Mouse (Mus musculus): ENCODE measurements around the gene Slc12a7. TPM values are rescaled to one million over a fixed set of nuclear protein-coding genes. Genes with fewer than 3 reads are reported as not detected.

Slc12a7 gene
- total RNA-seq, 2 experiments from 2014 or later: 2.9 to 5.1 TPM

DNA sequence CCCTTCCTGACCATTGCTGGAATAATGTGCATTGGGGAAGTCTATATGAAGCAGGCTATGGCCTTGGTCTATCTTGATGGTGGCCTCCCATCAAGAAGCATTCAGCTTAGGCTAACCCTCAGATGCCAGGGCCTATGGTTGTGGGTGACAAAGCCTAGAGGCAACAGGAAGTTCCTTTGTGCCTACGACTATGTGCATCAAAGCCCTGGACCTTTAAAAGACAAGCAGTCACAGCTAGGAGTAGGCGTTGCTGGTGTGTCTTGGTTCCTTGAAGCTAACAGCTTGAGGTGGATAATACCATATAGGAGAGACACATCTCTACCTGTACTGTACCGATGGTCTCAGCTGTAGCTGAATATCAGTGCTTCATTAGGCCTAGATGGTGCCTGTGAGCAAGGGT is 27.2 kb downstream of the Slc12a7 start:
- DNase-seq (ENCODE audit: low spot score in 2 of 2): no peak

DNA sequence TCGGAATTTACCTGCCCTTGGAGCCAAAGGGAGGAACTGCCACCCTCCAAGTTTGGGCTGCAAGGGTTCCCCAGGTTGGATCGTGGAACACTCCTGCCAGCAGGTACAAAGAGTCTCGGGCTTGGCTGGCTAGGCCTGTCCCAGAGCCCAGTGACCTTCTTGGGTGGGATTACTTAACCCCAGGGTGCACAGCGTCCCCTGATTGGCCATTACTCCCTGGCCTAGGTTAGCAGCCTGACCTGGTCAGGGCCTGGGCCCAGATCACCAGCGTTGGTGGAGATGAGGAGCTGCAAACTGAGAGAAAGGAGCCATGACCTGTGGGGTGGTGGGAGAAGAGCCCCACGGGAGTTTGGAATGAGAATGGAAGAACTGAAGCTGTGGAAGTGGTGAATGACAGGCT is 30.0 kb downstream of the Slc12a7 start:
- no peak for DNase-seq (ENCODE audit: low spot score in 2 of 2)

DNA sequence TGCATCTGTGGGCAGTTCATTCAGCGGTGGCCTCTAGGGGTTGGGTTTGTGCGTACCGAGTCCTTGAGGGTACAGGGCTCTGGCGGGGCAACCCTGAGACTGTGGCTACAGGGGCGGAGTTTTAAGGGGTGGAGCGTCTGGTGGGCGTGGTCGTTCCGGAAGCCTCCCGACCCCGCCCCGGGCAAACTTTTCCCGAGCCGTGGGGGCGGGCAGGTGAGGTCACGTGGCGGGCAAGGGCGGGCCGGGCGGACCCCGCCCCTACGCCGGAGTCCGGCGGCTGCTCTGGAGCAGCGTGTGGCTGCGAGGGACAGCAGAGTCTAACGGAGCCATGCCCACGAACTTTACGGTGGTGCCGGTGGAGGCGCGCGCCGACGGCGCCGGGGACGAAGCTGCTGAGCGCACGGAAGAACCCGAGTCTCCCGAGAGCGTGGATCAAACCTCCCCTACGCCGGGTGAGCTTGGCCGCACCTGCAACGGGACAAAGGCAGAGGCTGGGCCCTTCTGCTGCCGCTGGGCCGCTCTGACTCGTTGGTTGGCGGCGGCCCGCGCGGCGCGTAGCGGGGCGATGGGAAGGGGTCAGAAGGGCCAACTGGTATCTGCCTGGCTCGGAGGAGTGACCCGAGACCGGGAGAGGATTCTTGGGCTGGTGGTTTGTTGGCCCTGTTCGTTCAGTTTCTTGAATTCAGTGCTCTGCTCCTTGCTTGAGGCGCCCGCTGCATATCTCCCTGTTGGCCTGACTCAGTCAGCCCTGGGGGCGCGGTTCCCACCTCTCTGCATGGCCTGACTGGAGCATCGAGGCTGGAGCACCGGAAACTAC is 30.8 kb downstream of the Slc12a7 start:
- DNase-seq (ENCODE audit: low spot score in 2 of 2): no peak

DNA sequence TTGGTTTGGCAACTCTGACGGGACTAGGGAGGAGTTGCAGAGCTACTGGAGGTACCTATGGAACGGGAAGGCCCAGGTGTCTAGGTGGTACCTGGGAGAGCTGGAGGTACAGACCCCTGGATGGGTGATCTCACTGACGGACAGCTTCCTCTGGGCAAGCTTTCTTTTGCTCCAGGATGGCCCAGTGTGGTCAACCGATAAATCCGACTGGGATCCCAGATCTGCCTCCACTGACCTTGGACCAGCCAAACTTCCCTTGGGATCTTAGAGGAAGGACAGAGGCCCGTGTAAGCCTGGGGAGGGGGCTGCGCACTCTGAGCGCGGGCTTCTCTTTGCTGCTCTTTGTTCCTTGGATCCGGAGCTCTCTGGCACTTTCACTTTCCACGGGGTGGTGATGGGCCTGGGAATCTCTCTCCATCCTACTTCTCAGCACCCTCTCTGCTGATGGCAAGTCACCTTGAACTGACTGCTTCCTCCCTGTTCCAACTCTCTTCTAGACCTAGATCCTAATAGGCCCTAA is 31.4 kb downstream of the Slc12a7 start:
- no peak for DNase-seq (ENCODE audit: low spot score in 2 of 2)

DNA sequence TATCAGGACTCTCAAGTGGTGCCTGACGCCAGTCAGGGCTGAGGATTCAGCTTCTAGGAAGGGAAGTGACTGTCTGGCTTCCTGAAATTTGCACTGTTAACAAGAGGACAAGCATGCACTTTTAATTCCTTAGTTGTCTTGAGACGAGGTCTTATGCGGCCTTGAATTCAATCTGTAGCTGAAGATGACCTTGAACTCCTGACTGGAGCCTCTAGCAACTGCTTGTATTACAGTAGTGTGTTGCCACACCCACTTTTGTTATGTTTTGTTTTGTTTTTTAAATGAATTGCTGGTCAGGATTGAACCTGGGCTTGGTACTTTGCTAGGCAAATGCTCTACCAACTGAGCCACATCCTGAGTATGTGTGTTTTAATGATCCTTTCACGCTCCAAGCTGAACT is 32.5 kb downstream of the Slc12a7 start:
- no peak for DNase-seq (ENCODE audit: low spot score in 2 of 2)

DNA sequence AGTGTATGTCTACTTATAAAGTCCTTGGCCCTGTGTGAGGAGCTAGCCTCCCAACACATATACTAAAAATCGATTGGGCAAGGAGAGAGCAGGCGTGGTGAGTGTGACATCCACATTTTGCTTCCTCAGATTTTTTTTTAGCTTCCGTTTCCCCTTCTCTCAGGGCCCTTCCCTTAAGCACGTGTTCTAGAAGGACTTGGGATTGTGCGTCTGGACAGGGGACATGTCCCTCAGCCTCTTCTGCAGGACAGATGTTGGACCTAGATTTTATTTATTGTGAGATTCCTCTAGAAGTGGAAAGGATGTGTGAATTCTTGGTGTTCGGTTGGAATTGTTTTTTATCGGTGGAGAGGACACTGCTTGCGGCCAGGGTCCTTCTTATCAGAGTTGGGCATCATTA is 34.3 kb downstream of the Slc12a7 start:
- DNase-seq (ENCODE audit: low spot score in 2 of 2): no peak

DNA sequence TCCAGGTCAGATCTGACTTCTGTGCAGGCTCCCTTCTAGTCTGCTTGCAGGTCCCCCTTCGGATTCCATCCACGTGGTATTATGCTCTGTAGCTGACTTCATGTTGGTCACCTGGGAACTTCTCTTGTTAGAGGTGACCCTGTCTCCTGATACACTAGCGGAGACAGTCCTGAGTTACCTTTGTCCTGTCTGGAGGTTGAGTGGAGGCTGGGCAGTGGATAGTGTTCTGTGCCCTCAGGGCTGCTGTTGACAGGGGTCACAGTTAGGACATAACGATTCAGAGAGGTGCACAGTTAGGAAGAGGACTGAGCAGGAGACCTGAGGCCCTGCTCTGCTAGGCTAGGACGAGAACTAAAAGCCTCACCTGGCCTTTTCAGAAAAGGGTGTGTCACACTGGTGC is 34.9 kb downstream of the Slc12a7 start:
- DNase-seq (ENCODE audit: low spot score in 2 of 2): no peak

DNA sequence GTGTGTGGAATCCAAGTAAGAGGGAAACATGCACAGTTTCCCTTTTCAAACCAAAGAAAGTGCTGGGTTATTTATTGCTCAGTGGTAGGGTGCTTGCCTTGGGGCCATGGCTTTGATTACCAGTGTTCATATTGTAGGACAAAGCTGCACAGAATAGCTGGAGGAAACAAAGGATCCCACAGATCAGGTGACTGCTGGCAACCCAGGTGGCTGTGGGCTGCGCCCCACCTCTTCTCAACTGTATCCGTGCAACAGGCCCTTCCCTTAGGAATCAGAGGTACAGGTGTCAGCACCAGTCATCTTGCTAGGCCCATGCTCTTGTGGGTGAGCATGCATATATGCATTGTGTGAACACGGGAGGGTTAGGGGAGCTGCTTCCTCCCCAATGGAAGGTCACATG is 35.4 kb downstream of the Slc12a7 start:
- DNase-seq (ENCODE audit: low spot score in 2 of 2): no peak

DNA sequence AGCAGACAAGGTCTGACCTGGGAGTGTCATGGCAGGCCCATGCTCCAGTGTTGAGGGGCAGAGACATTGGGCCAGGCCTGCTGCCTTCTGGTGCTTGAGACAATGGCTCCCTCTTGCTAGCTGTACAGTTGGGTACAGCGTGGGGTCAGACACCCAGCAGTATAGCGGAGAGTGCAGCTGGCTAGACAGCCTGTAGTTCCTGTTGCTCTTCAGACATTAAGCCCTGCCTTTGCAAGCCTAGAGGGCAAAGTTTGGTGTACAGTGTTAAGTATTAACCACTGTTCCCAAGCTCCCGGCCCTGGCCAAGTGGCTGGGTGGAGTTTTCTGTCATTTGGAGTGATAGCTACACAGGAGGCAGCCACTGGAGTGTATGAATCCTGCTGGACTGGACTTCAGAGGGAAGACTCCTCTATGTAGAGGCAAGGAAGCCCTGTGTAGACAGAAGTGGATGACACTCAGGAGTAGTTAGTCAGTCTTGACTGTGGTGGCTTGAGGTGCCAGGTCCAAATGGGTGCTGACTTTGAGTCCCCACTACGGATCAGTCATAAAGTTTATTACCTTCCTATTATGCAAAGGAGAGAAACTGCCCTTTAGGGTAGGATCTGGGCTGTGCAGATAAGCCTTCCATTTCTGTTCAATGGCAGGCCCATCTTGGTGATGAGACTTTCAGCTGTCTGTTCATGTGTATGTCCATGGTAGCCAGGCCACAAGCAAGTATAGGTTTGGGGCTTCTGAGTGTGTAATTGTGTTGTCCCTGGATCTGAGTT is 37.2 kb downstream of the Slc12a7 start:
- DNase-seq (ENCODE audit: low spot score in 2 of 2): no peak

DNA sequence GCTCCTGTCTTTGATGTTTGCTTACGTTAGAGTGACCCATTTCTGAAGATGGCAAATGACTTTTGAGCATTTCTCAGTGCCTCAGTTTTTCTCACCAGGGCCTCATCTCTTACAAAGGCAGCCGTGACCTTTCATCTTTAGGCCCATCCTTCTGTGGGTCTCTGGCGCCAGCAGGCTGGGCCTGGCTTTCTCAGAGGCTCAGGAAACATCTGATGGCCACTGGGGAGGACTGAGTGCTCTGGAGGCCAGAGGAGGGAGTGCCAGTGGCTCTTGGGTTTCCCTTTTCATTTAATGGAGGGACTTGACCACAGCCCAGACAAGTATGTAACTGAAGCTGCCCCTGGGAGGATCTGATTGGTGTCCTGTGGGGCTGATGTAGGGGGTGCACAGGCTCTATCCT is 38.2 kb downstream of the Slc12a7 start:
- no peak for DNase-seq (ENCODE audit: low spot score in 2 of 2)

DNA sequence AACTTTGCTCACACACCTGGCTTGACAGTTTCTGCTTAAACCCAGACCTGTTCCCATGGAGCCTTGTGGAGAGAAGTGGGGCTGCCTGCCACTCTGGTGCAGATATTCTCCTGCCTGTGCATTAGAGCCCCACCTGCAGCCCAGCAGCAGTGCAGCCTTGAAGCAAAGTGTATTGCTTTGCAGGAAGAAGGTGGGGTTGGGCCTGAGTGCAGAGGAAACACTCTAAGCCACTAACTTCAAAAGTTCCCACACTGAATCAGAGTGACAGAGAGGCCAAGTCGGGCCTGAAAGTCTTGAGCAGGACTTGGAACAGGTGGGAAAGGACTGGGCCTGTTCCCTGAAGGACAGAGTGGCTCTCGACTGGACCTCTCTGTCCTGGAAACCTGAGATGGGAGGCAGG is 39.8 kb downstream of the Slc12a7 start:
- DNase-seq (ENCODE audit: low spot score in 2 of 2): no peak

DNA sequence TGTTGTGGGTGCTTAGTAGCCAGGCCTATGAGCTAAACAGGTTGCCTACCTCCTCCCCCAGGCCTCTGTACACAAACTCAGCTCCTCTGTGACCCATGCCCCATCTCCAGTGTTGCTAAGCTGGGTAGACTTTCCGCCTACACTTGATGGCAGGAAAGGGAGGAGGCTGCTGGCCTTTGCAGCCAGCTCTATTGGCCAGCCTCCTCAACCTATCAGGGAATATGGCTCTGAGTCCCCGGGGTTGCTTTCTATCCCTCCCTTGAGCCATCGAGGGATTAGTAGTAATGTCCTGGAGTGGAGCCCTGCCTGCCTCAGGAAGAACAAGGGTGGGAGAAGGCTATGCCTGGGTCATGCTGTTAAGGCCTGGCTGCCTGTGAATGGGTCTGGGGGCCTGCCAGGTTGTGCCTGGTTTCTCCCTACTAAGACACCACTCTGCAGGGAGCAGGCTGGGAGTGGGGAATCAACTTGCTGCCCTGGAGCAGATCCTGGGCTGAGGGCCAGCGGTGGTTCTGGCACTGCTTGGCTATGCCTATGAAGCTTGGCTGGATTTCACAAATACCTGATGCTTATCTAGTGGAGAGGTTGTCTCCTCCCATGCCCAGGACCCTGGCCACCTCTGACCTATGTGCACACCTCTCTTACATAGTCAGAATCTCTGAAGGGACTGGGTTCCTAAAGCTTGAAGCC is 40.8 kb downstream of the Slc12a7 start:
- no peak for DNase-seq (ENCODE audit: low spot score in 2 of 2)

DNA sequence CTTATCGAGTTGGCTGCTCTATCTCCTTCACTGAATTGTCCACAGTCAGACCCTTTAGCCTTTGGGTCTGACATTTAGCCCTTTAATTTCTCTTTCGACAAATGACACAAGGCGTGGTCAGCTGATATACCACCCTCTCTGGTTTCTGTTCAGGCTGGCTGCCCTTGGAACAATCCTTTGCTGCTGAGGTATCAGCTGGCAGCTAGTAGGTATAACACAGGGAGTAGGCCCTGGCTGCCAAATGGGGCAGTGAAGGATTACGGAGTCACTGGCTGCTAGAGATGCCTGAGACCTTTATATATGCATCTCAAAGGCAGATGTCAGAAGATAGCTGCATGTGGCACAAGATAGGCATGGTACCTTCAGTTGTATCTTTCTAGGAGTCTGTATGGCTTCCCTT is 42.9 kb downstream of the Slc12a7 start:
- DNase-seq (ENCODE audit: low spot score in 2 of 2): no peak

DNA sequence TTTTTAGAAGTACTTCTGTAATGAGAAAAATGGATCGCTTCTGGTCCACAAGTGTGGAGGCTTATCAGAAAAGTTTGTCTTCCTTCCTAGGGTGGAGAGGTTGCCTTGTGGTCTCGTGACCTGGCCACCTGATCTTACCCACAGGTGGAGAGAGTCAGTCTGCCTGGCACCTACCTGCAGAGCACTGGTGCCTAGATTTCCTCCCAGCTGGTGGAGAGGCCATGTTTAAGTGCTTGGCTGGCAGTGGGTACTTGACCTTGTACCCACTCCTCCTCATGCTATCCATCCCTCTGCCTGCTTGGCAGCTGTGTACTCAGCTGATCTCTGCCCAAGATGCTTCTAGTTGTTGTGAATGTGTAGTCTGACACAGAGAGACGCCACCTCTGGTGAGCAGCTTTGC is 44.7 kb downstream of the Slc12a7 start:
- DNase-seq (ENCODE audit: low spot score in 2 of 2): no peak

DNA sequence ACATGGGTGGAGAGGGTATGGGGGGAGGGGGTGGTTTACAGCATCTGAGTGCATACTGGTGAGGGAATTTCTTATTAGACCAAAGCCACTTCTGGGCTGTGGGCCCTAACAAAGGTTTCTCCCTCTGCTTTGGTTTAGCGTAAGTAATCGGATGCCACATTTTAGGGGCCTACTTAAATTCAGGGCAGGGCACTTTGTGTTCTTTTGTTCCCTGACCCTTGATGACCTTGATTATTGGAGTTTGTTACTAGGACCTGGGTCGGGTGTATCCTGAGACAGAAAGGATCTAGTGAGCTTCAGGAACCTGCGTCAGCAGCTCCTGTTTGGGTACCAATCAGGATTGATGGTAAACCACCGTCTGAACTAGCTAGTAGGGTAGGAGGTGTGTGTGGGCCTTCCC is 49.6 kb downstream of the Slc12a7 start:
- no peak for DNase-seq (ENCODE audit: low spot score in 2 of 2)

DNA sequence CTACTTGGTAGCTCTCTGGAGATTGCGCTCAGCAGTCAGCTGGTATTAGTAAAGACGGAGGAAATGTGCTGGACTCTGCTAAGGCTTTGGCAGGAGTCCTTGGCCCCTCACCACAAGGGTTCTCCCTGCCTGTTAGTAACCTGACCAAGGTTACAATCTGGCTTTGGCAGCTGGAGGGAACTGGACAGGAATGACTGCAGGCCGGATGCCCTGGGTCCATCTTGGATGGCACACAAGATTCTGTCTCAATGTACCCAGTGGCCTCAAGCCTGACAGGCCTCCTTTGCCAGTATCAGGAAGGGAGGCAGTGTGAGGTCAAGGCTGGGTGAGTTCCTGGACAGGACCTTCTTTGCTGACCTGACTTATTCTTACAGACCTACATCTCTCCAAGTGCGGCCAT is 59.3 kb downstream of the Slc12a7 start:
- no peak for DNase-seq (ENCODE audit: low spot score in 2 of 2)

DNA sequence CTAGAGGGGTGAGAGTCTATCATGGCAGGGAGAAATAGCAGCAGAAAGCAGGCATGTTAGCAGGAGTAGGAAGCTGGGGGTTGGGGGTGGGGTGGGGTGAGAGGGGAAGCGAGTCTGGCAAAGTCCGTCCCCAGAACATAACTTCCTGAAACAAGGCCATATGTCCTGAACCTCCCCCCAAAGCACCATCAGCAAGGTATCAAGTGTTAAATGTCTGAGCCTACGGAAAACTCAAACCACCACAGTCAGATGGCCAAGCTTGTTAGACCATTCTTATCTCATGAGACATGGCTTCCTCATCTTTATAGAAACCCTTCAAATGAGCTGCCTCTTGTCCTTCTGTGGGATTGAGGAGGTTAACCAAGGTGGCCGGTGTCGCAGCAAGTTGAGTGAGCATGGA is 60.3 kb downstream of the Slc12a7 start:
- no peak for DNase-seq (ENCODE audit: low spot score in 2 of 2)

DNA sequence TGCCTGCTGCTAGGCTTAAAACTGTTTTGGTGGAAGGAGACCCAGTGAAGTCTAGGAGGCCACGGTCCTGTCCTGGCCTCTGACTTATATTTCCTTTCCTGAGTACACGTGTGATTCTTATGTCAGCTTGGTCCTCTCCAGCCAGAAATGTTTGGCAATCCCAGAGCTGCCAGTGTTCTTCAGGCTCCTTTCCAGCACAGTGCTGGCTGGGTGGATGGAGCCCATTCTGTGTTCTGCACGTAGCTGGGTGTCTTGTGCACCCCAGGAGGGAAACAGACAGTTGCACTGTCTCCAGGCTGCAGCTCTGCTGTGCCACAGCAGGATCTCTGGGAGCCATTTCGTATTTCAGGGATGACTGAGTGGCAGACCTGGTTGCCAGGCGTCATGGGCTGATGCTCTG is 66.2 kb downstream of the Slc12a7 start:
- peak; percentile 2 to 14 for DNase-seq (ENCODE audit: low spot score in 2 of 2)

DNA sequence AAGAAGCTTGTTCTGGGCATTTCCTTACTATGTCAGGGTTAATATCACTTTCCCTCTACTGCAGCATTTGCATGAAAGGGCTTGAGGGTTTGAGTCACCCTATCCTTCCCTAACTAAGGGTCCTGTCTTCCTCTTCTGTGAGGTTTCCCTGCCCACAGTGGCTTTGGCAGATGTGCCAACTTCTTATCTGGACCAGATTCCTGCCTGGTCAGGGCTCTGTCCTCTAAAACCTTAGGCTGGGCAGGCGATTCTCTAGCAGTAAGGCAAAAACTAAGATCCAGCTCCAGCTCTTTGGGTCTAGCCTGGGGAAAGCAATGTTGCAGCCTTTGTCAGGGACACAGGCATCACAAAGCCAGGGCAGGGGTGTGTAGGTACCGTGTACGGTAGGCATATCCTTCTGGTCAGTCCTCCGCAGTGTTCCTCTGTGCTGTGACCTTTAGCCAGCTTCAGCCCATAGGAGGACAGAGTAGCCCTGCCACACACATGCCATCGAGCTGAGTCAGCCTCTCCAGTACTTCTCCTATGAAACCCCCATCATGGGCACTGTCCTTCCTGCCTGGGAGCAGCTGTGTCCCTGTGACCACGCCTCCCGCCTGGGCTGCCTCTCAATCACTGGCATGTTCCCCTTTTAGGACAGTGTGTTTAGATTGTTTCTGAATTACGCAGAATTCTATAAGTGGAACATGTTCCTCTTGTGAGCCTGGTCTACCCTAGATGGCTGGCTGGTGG is 70.7 kb downstream of the Slc12a7 start:
- DNase-seq (ENCODE audit: low spot score in 2 of 2): no peak

DNA sequence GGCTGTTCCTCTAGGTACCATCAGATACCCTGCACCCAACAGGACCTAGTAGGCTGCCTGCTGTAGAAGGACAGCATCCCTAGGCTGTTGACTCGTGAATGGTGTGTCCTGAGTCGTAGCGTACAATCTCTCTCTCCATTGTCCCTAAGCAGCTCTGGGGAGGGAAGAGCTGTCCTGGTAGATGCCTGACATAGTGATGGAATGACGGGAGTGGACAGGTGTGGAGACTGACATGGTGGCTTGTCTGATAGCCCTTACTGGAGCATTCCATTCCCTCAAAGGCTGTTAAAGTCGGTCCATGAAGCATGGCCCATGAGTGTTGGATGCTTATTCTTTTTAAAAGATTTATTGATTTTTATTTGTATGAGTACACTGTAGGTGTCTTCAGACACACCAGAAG is 72.0 kb downstream of the Slc12a7 start:
- DNase-seq (ENCODE audit: low spot score in 2 of 2): no peak

DNA sequence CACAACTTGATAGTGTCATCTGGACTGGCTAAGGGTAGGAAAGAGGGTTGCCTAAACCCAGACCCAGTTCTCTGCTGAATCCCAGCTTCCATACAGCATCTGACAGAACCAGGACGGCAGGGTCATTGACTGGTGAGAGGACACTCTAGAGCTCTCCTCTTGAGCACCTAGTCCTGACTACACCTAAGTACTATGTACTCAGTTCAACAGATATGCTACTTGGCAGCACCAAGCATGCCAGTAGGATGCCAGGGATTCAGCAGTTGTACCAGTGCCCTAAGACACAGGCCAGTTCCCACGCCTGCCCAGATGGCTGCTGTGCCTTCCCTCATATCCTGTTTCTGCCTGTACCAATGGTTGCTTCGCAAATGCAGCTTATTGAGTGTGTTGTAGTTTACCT is 80.0 kb downstream of the Slc12a7 start:
- DNase-seq (ENCODE audit: low spot score in 2 of 2): no peak
